ENCODE assay signal across 11 mouse cellular contexts in the genomic region with DNA sequence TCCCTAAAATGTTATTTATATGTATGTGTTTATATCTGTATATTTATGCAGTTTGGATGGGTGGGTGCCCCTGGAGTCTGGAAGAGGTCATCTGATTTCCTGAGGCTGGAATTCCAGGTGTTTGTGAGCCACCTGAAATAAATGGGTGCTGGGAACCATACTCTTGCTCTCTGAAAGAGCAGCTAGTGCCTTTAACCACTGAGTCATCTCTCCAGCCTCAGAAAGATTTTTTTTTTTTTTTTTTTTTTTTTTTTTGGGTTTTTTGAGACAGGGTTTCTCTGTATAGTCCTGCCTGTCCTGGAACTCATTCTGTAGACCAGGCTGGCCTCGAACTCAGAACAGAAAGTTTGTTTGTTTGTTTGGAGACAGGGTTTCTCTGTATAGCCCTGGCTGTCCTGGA. TPM values are rescaled to one million over a fixed set of nuclear protein-coding genes. Genes with fewer than 3 reads are reported as not detected.
A peak's percentile ranks its signal among the peaks of the same experiment; 100 is the strongest.
DNase-seq lines count a peak whose midpoint lies in the region; ATAC-seq and TF ChIP-seq lines count a peak whose summit lies in the region.
"Had no signal": no experiment of that assay in that cellular context is flagged by ENCODE, and none has a peak within 500 bp of the region (broad histone marks: within the 10 kb centered on the region; RNA-seq: fewer than 3 reads in every experiment).

No protein-coding gene starts in this region.

- H3K4me2 ChIP-seq in heart, embryonic 13.5 days = peak overlapping the region; percentile 42
- peak overlapping the region; percentile 90 for H3K4me2 ChIP-seq in CH12.LX (ENCODE audit: insufficient read depth, low read depth, poor library complexity, severe bottlenecking)
- H3K4me2 ChIP-seq in forebrain, embryonic 12.5 days = peak overlapping the region; percentile 25; the same call in 1 of the 2 replicates
- H3K4me2 ChIP-seq in liver, embryonic 12.5 days = peak overlapping the region; percentile 48

- no peak for TF ChIP-seq CTCF in CH12.LX (conservative IDR thresholded peaks at IDR 0.05 in 1 of 2, IDR thresholded peaks at IDR 0.05 in 1 of 2; ENCODE audit: low read depth in 2 of 2, low read length in 2 of 2)

- TF ChIP-seq POLR2A in CH12.LX (IDR thresholded peaks at IDR 0.05; ENCODE audit: low read depth, low read length) = no peak

- no peaks in the 10 kb centered on the region for H3K27me3 ChIP-seq in heart, embryonic 13.5 days (replicated peaks)
- no peaks in the 10 kb centered on the region for H3K27me3 ChIP-seq in CH12.LX (replicated peaks)
- H3K27me3 ChIP-seq in forebrain, embryonic 12.5 days = no peaks in the 10 kb centered on the region
- no peaks in the 10 kb centered on the region for H3K27me3 ChIP-seq in liver, embryonic 12.5 days (replicated peaks)

- no peaks in the 10 kb centered on the region for H3K9me3 ChIP-seq in heart, embryonic 13.5 days
- no peaks in the 10 kb centered on the region for H3K9me3 ChIP-seq in CH12.LX (replicated peaks; ENCODE audit: low read length)
- no peaks in the 10 kb centered on the region for H3K9me3 ChIP-seq in forebrain, embryonic 12.5 days
- H3K9me3 ChIP-seq in liver, embryonic 12.5 days (replicated peaks) = no peaks in the 10 kb centered on the region

- TF ChIP-seq EP300 in CH12.LX (IDR thresholded peaks at IDR 0.05; ENCODE audit: low read length) = no peak

- H3K4me3 ChIP-seq in heart, embryonic 13.5 days = peak overlapping the region; percentile 23
- H3K4me3 ChIP-seq in CH12.LX (replicated peaks in 1 of 3; ENCODE audit: low read depth in 2 of 3, low read length in 2 of 3, poor library complexity in 1 of 3) = no peak overlapping the region
- 0 out of 2 replicates have a peak overlapping the region, but pooled peaks have one; percentile 15 for H3K4me3 ChIP-seq in forebrain, embryonic 12.5 days (replicated peaks)
- H3K4me3 ChIP-seq in liver, embryonic 12.5 days = peak overlapping the region; percentile 18

- DNase-seq in heart, postnatal 25 days (ENCODE audit: low spot score) = no peak
- DNase-seq in CH12.LX (ENCODE audit: extremely low read depth) = no peak
- DNase-seq in frontal cortex, postnatal 10 days (ENCODE audit: low spot score in 2 of 2) = no peak
- no peak for DNase-seq in testis, postnatal 14 days (ENCODE audit: low spot score)
- DNase-seq: spleen, adult 18-20 months; thymus, postnatal 25 days had no signal

- intact Hi-C loops in heart, postnatal 25 days (cut with DNase I) = no loop called here

- TF ChIP-seq RAD21 in CH12.LX (IDR thresholded peaks at IDR 0.05; ENCODE audit: low read depth, low read length) = no peak

- no peak overlapping the region for H3K9ac ChIP-seq in heart, embryonic 13.5 days
- peak overlapping the region; percentile 50; the same call in 1 of the 2 replicates for H3K9ac ChIP-seq in CH12.LX (ENCODE audit: insufficient read depth, low read depth)
- H3K9ac ChIP-seq in forebrain, embryonic 12.5 days = no peak overlapping the region
- H3K9ac ChIP-seq in liver, embryonic 12.5 days = peak overlapping the region; percentile 46; the same call in 1 of the 2 replicates

- dilution Hi-C loops in CH12.LX (cut with MboI; ENCODE audit: extremely low pct_ligation_motif_present, extremely low pct_unique_long_range_greater_than_20kb, low sequenced_read_pairs) = no loop called here

- H3K27ac ChIP-seq in heart, embryonic 13.5 days (replicated peaks) = no peak overlapping the region
- H3K27ac ChIP-seq in CH12.LX (ENCODE audit: insufficient read depth, low read depth) = no peak overlapping the region
- H3K27ac ChIP-seq in forebrain, embryonic 12.5 days = no peak overlapping the region
- H3K27ac ChIP-seq in liver, embryonic 12.5 days = no peak overlapping the region
- H3K27ac ChIP-seq: macrophage had no signal

- H3K36me3 ChIP-seq in heart, embryonic 13.5 days = peaks cover 83% of the 10 kb centered on the region
- H3K36me3 ChIP-seq in CH12.LX (replicated peaks in 1 of 2; ENCODE audit: control insufficient read depth in 1 of 2, insufficient read depth in 1 of 2, low read length in 1 of 2) = peaks cover 23 to 56% of the 10 kb centered on the region in 2 experiments
- H3K36me3 ChIP-seq in forebrain, embryonic 12.5 days (replicated peaks) = peaks cover 69% of the 10 kb centered on the region
- H3K36me3 ChIP-seq in liver, embryonic 12.5 days = peaks cover 86% of the 10 kb centered on the region

- H3K79me2 ChIP-seq in CH12.LX (replicated peaks; ENCODE audit: control insufficient read depth, extremely low read depth, insufficient read depth, poor library complexity, severe bottlenecking) = peaks cover 87% of the 10 kb centered on the region

- no peak for ATAC-seq in heart, embryonic 13.5 days (ENCODE audit: extremely low read depth, insufficient number of reproducible peaks, low FRiP score, low TSS enrichment)
- ATAC-seq in forebrain, embryonic 12.5 days (ENCODE audit: low FRiP score) = no peak
- ATAC-seq in liver, embryonic 12.5 days = no peak
- no peak for ATAC-seq in cerebellum, adult (ENCODE audit: insufficient number of reproducible peaks, low FRiP score, low TSS enrichment)

- WGBS in heart, embryonic 13.5 days = 100% methylated on average over 1 of the region's 1 CpGs
- WGBS in forebrain, embryonic 12.5 days = 87% methylated on average over 1 of the region's 1 CpGs
- WGBS in liver, embryonic 12.5 days (ENCODE audit: insufficient replicate concordance) = 54% methylated on average over 1 of the region's 1 CpGs

- H3K4me1 ChIP-seq in heart, embryonic 13.5 days = peaks cover 63% of the 10 kb centered on the region
- peaks cover 17 to 64% of the 10 kb centered on the region in 2 experiments for H3K4me1 ChIP-seq in CH12.LX (ENCODE audit: control insufficient read depth in 1 of 2, insufficient read depth in 2 of 2)
- H3K4me1 ChIP-seq in forebrain, embryonic 12.5 days = peaks cover 43% of the 10 kb centered on the region
- peaks cover 58% of the 10 kb centered on the region for H3K4me1 ChIP-seq in liver, embryonic 12.5 days

- in situ Hi-C loops in CH12.LX (cut with MboI; ENCODE audit: low pct_ligation_motif_present, low pct_unique_long_range_greater_than_20kb, low sequenced_read_pairs) = no loop called here

TF ChIP-seq in CH12.LX, 34 proteins besides CTCF, POLR2A, EP300 and RAD21:
- TF ChIP-seq HCFC1 (IDR thresholded peaks at IDR 0.05; ENCODE audit: low read depth, low read length) = no peak
- peak; percentile 90 for TF ChIP-seq ZNF384 (IDR thresholded peaks at IDR 0.05; ENCODE audit: low read depth, low read length)
- TF ChIP-seq POLR2AphosphoS2 (IDR thresholded peaks at IDR 0.05; ENCODE audit: low read depth, low read length) = no peak

RNA-seq across cellular contexts. Expression of a gene that starts 5.1 kb away (rescaled TPM):
- polyA plus RNA-seq in heart, embryonic 13.5 days (2015; fragmentation: Nextera tagmentation; extraction: Ambion mirVana) = 4.3 and 4.6 TPM in 2 replicates
- 10 to 100 TPM; 42.7 to 44.4 TPM for total RNA-seq in heart, postnatal 25 days (2021)
- total RNA-seq in CH12.LX (2012; rRNA removed) (23.3 and 23.5 TPM in 2 replicates), CH12.LX (2014; rRNA removed) (22.3 and 27.1 TPM in 2 replicates)
- polyA plus RNA-seq in CH12.LX (2012; ENCODE audit: insufficient read length, low read depth) = 25.6 and 31.8 TPM in 2 replicates
- 10.8 and 11.2 TPM in 2 replicates for polyA plus RNA-seq in forebrain, embryonic 12.5 days (2016; fragmentation: Nextera tagmentation; extraction: Ambion mirVana)
- polyA plus RNA-seq in liver, embryonic 12.5 days (2016; fragmentation: Nextera tagmentation; extraction: Ambion mirVana) = 5.1 and 5.6 TPM in 2 replicates

RNA-seq across cellular contexts. Expression of a gene that starts 34.1 kb away (rescaled TPM):
- polyA plus RNA-seq in heart, embryonic 13.5 days (2015; fragmentation: Nextera tagmentation; extraction: Ambion mirVana) = 0.82 and 1.4 TPM in 2 replicates
- total RNA-seq in heart, postnatal 25 days (2021) = under 1 TPM; 0.68 to 0.84 TPM
- total RNA-seq in CH12.LX (2012; rRNA removed) (not detected in 2 replicates), CH12.LX (2014; rRNA removed) (not detected in 2 replicates)
- polyA plus RNA-seq in CH12.LX (2012; ENCODE audit: insufficient read length, low read depth) = not detected in 2 replicates
- 0.22 TPM in 2 replicates for polyA plus RNA-seq in forebrain, embryonic 12.5 days (2016; fragmentation: Nextera tagmentation; extraction: Ambion mirVana)
- 0.12 and 0.31 TPM in 2 replicates for polyA plus RNA-seq in liver, embryonic 12.5 days (2016; fragmentation: Nextera tagmentation; extraction: Ambion mirVana)

RNA-seq across cellular contexts. Expression of a gene that starts 44.1 kb away (rescaled TPM):
- polyA plus RNA-seq in heart, embryonic 13.5 days (2015; fragmentation: Nextera tagmentation; extraction: Ambion mirVana) = 0.16 and 0.19 TPM in 2 replicates
- total RNA-seq in heart, postnatal 25 days (2021) = not detected
- total RNA-seq in CH12.LX (2012; rRNA removed) (0.04 TPM in 1 of 2 replicates, not detected in the other), CH12.LX (2014; rRNA removed) (not detected in 2 replicates)
- polyA plus RNA-seq in CH12.LX (2012; ENCODE audit: insufficient read length, low read depth) = not detected in 2 replicates
- polyA plus RNA-seq in forebrain, embryonic 12.5 days (2016; fragmentation: Nextera tagmentation; extraction: Ambion mirVana) = 0.32 and 0.46 TPM in 2 replicates
- 0.37 and 0.63 TPM in 2 replicates for polyA plus RNA-seq in liver, embryonic 12.5 days (2016; fragmentation: Nextera tagmentation; extraction: Ambion mirVana)
- polyA plus RNA-seq: macrophage had no signal

RNA-seq across cellular contexts. Expression of a gene that starts 47.8 kb away (rescaled TPM):
- 93.9 and 102 TPM in 2 replicates for polyA plus RNA-seq in heart, embryonic 13.5 days (2015; fragmentation: Nextera tagmentation; extraction: Ambion mirVana)
- total RNA-seq in heart, postnatal 25 days (2021) = 10 to 100 TPM; 20.6 to 21.0 TPM
- total RNA-seq in CH12.LX (2012; rRNA removed) (34.5 and 36.4 TPM in 2 replicates), CH12.LX (2014; rRNA removed) (26.1 and 32.2 TPM in 2 replicates)
- 94.8 and 131 TPM in 2 replicates for polyA plus RNA-seq in CH12.LX (2012; ENCODE audit: insufficient read length, low read depth)
- polyA plus RNA-seq in forebrain, embryonic 12.5 days (2016; fragmentation: Nextera tagmentation; extraction: Ambion mirVana) = 82.9 and 86.9 TPM in 2 replicates
- 119 and 126 TPM in 2 replicates for polyA plus RNA-seq in liver, embryonic 12.5 days (2016; fragmentation: Nextera tagmentation; extraction: Ambion mirVana)

RNA-seq across cellular contexts. Expression of a gene that starts 59.3 kb away (rescaled TPM):
- 141 and 142 TPM in 2 replicates for polyA plus RNA-seq in heart, embryonic 13.5 days (2015; fragmentation: Nextera tagmentation; extraction: Ambion mirVana)
- total RNA-seq in heart, postnatal 25 days (2021) = 100 to 1,000 TPM; 458 to 504 TPM
- total RNA-seq in CH12.LX (2012; rRNA removed) (263 and 281 TPM in 2 replicates), CH12.LX (2014; rRNA removed) (308 and 379 TPM in 2 replicates)
- polyA plus RNA-seq in CH12.LX (2012; ENCODE audit: insufficient read length, low read depth) = 1,350 and 1,545 TPM in 2 replicates
- 191 and 192 TPM in 2 replicates for polyA plus RNA-seq in forebrain, embryonic 12.5 days (2016; fragmentation: Nextera tagmentation; extraction: Ambion mirVana)
- 101 and 104 TPM in 2 replicates for polyA plus RNA-seq in liver, embryonic 12.5 days (2016; fragmentation: Nextera tagmentation; extraction: Ambion mirVana)

Comparison
In these comparisons a context has a peak if more than half of its experiments do, and no peak if none do; other contexts are left out.
1. H3K4me2 ChIP-seq: peak in every context shown above with its lines; median percentile 90 in CH12.LX; 48 in liver, embryonic 12.5 days; 42 in heart, embryonic 13.5 days; 25 in forebrain, embryonic 12.5 days.
2. H3K4me3 ChIP-seq: peak in heart, embryonic 13.5 days (single experiment), forebrain, embryonic 12.5 days (single experiment) and liver, embryonic 12.5 days (single experiment); none in CH12.LX (0 of 3).
3. H3K9ac ChIP-seq: peak in CH12.LX (single experiment) and liver, embryonic 12.5 days (single experiment); none in heart, embryonic 13.5 days (single experiment) and forebrain, embryonic 12.5 days (single experiment).